Mouse (Mus musculus): Measurements from ENCODE around the gene Cacna2d4.

Gene Cacna2d4

GRCm38 (mm10) chr6:119310176-119310575 is 73.8 kb downstream of the Cacna2d4 start:
- DNase-seq (ENCODE audit: low spot score in 2 of 2): peak; percentile 77 to 79

GRCm38 (mm10) chr6:119312381-119312780 is 76.1 kb downstream of the Cacna2d4 start:
- no peak for DNase-seq (ENCODE audit: low spot score in 2 of 2)

- DNase-seq (ENCODE audit: low spot score in 2 of 2): no peak
Measured at GRCm38 (mm10) chr6:119313096-119313495, 76.8 kb downstream of the Cacna2d4 start.

GRCm38 (mm10) chr6:119313588-119314375 is 77.5 kb downstream of the Cacna2d4 start:
- DNase-seq (ENCODE audit: low spot score in 2 of 2): peak in 1 of 2 experiments; percentile 47

- DNase-seq (ENCODE audit: low spot score in 2 of 2): peak in 1 of 2 experiments; percentile 67
Measured at GRCm38 (mm10) chr6:119314751-119315476, 78.6 kb downstream of the Cacna2d4 start.

- peak in 1 of 2 experiments; percentile 37 for DNase-seq (ENCODE audit: low spot score in 2 of 2)
Measured at GRCm38 (mm10) chr6:119318732-119319131, 82.4 kb downstream of the Cacna2d4 start.

- DNase-seq (ENCODE audit: low spot score in 2 of 2): no peak
Measured at GRCm38 (mm10) chr6:119319358-119319757, 83.0 kb downstream of the Cacna2d4 start.

GRCm38 (mm10) chr6:119320481-119320880 is 84.2 kb downstream of the Cacna2d4 start:
- DNase-seq (ENCODE audit: low spot score in 2 of 2): no peak

GRCm38 (mm10) chr6:119321752-119322151 is 85.4 kb downstream of the Cacna2d4 start:
- DNase-seq (ENCODE audit: low spot score in 2 of 2): peak in 1 of 2 experiments; percentile 41

- no peak for DNase-seq (ENCODE audit: low spot score in 2 of 2)
Measured at GRCm38 (mm10) chr6:119324776-119325175, 88.5 kb downstream of the Cacna2d4 start.

GRCm38 (mm10) chr6:119325978-119326377 is 89.7 kb downstream of the Cacna2d4 start:
- peak in 1 of 2 experiments; percentile 34 for DNase-seq (ENCODE audit: low spot score in 2 of 2)

- no peak for DNase-seq (ENCODE audit: low spot score in 2 of 2)
Measured at GRCm38 (mm10) chr6:119326541-119326940, 90.2 kb downstream of the Cacna2d4 start.

GRCm38 (mm10) chr6:119328521-119329115 is 92.3 kb downstream of the Cacna2d4 start:
- peak in 1 of 2 experiments; percentile 24 for DNase-seq (ENCODE audit: low spot score in 2 of 2)

- peak; percentile 86 to 93 for DNase-seq (ENCODE audit: low spot score in 2 of 2)
Measured at GRCm38 (mm10) chr6:119329215-119329714, 92.9 kb downstream of the Cacna2d4 start.

GRCm38 (mm10) chr6:119329936-119330335 is 93.6 kb downstream of the Cacna2d4 start:
- peak in 1 of 2 experiments; percentile 61 for DNase-seq (ENCODE audit: low spot score in 2 of 2)

GRCm38 (mm10) chr6:119330506-119330905 is 94.2 kb downstream of the Cacna2d4 start, which contains the start of gene Lrtm2:
Gene Lrtm2 (minus strand): TSS chr6:119330766.
- DNase-seq (ENCODE audit: low spot score in 2 of 2): peak in 1 of 2 experiments; percentile 81

GRCm38 (mm10) chr6:119332111-119332510 is 95.8 kb downstream of the Cacna2d4 start:
- DNase-seq (ENCODE audit: low spot score in 2 of 2): no peak

GRCm38 (mm10) chr6:119333202-119333601 is 96.9 kb downstream of the Cacna2d4 start:
- no peak for DNase-seq (ENCODE audit: low spot score in 2 of 2)

- DNase-seq (ENCODE audit: low spot score in 2 of 2): no peak
Measured at GRCm38 (mm10) chr6:119333831-119334230, 97.5 kb downstream of the Cacna2d4 start.

- DNase-seq (ENCODE audit: low spot score in 2 of 2): no peak
Measured at GRCm38 (mm10) chr6:119336124-119336523, 99.8 kb downstream of the Cacna2d4 start.

- peak in 1 of 2 experiments; percentile 33 for DNase-seq (ENCODE audit: low spot score in 2 of 2)
Measured at GRCm38 (mm10) chr6:119337287-119337686, 101.0 kb downstream of the Cacna2d4 start.

Measured in frontal cortex, postnatal 36 days (tissue).